Mouse (Mus musculus) myocyte (in vitro differentiated cells): ENCODE measurements around the gene Dppa4.

Experiments
- POLR2A ChIP-seq: IDR thresholded peaks from one replicate; pipeline ENCODE4 v1.6.1; 2011; ENCODE audit warnings: low read depth, mild to moderate bottlenecking, control low read depth, moderate library complexity; ENCODE audit not compliant: insufficient read length
- REST ChIP-seq: IDR thresholded peaks from one replicate; pipeline ENCODE4 v1.6.1; 2011; ENCODE audit warnings: mild to moderate bottlenecking, control low read depth, moderate library complexity; ENCODE audit not compliant: insufficient read depth, insufficient read length
- SRF ChIP-seq: IDR thresholded peaks from one replicate; pipeline ENCODE4 v1.6.1; 2011; ENCODE audit warnings: low read depth; ENCODE audit not compliant: control insufficient read depth, insufficient read length

GRCm38 (mm10) chr16:48303983-48304382, 20.4 kb downstream of the Dppa4 start:
- no peak for TF ChIP-seq POLR2A
- TF ChIP-seq REST: no peak
- no peak for TF ChIP-seq SRF
